Mouse (Mus musculus) liver, embryonic 14.5 days (tissue): ENCODE results near the gene Runx3. TPM values are rescaled to one million over a fixed set of nuclear protein-coding genes. Genes with fewer than 3 reads are reported as not detected.
A peak's percentile ranks its signal among the peaks of the same experiment; 100 is the strongest.

Experiments used
- ATAC-seq: fragments of 200-750 bp; cut with Nextera tagmentation; 2 replicates; pipeline ENCODE4 v1.8.0; 2017; ENCODE audit warnings: moderate number of reproducible peaks, mild to moderate bottlenecking, moderate library complexity; ENCODE audit not compliant: insufficient read depth
- DNase-seq, 3 experiments: peaks; one replicate each; pipeline ENCODE4 v3.0.0-alpha.2; 2012 to 2013; ENCODE audit warnings: low read depth in 3 of 3, low spot score in 3 of 3
- H3K27ac ChIP-seq: fragments of 300-500 bp; sonication (generic); 2 replicates; pipeline ENCODE4 v1.5.1; 2014; ENCODE audit warnings: moderate library complexity, mild to moderate bottlenecking, control low read depth, inconsistent platforms
- H3K27me3 ChIP-seq: fragments of 300-500 bp; sonication (generic); 2 replicates; pipeline ENCODE4 v1.6.1; 2014; ENCODE audit warnings: mild to moderate bottlenecking, low read length, moderate library complexity; ENCODE audit not compliant: control insufficient read depth, insufficient read depth
- H3K36me3 ChIP-seq: fragments of 300-500 bp; sonication (generic); replicated peaks from 2 replicates; pipeline ENCODE4 v1.6.1; 2014; ENCODE audit warnings: low read depth; ENCODE audit not compliant: control insufficient read depth, insufficient read depth
- H3K4me1 ChIP-seq, 2 experiments: fragments of 200-500 bp in 1 of 2; fragments of 300-500 bp in 1 of 2; sonication (generic) in 1 of 2; replicated peaks; 2 replicates each; pipeline ENCODE4 v1.6.1; 2012 to 2014; ENCODE audit warnings: antibody characterized with exemption in 1 of 2, inconsistent platforms in 1 of 2, low read length in 1 of 2; ENCODE audit not compliant: control insufficient read depth in 2 of 2, insufficient read depth in 2 of 2
- H3K4me2 ChIP-seq: fragments of 300-500 bp; sonication (generic); 2 replicates; pipeline ENCODE4 v1.6.1; 2014; ENCODE audit warnings: low read depth, mild to moderate bottlenecking, control low read depth, moderate library complexity
- H3K4me3 ChIP-seq, 2 experiments: fragments of 200-500 bp in 1 of 2; fragments of 300-500 bp in 1 of 2; sonication (generic) in 1 of 2; 2 replicates each; pipeline ENCODE4 v1.5.1; 2012 to 2014; ENCODE audit warnings: low read depth in 2 of 2, low read length in 2 of 2, mild to moderate bottlenecking in 2 of 2, control low read depth in 1 of 2, inconsistent platforms in 1 of 2, moderate library complexity in 1 of 2; ENCODE audit not compliant: insufficient read depth in 1 of 2
- H3K9ac ChIP-seq: fragments of 300-500 bp; sonication (generic); replicated peaks from 2 replicates; pipeline ENCODE4 v1.6.1; 2014; ENCODE audit warnings: mild to moderate bottlenecking, control low read depth, moderate library complexity
- H3K9me3 ChIP-seq: fragments of 300-500 bp; sonication (generic); 2 replicates; pipeline ENCODE4 v1.6.1; 2016; ENCODE audit warnings: low read length, mixed read lengths; ENCODE audit not compliant: control insufficient read depth
- CTCF ChIP-seq: IDR thresholded peaks from 2 replicates; pipeline ENCODE4 v1.5.1; 2016; ENCODE audit warnings: antibody characterized with exemption, low read depth, control low read depth
- EP300 ChIP-seq: IDR thresholded peaks from 2 replicates; pipeline ENCODE4 v1.6.1; 2016; ENCODE audit warnings: antibody characterized with exemption, low read depth
- WGBS: fragments of 180-500 bp; shearing (Covaris S2); extraction: QIAGEN DNeasy Blood & Tissue Kit; methylation state at CpG from one replicate; pipeline ENCODE4 v1.1.7; 2014; ENCODE audit not compliant: insufficient replicate concordance; 5-methylcytosine and 5-hydroxymethylcytosine counted together
- polyA plus RNA-seq, 2 experiments: library from polyadenylated mRNA; depleted of rRNA in 1 of 2; stranded (reverse) in 1 of 2; unstranded in 1 of 2; fragments of >200 nt; fragmentation: Nextera tagmentation in 1 of 2; extraction: Ambion mirVana in 1 of 2; gene quantifications; 2 replicates each; pipeline versions ENCODE4 v1.2.1 to v1.2.3; 2012 to 2014

The Runx3 gene
- polyA plus RNA-seq, 2 experiments, result 0.99 to 1.2 TPM

DNA sequence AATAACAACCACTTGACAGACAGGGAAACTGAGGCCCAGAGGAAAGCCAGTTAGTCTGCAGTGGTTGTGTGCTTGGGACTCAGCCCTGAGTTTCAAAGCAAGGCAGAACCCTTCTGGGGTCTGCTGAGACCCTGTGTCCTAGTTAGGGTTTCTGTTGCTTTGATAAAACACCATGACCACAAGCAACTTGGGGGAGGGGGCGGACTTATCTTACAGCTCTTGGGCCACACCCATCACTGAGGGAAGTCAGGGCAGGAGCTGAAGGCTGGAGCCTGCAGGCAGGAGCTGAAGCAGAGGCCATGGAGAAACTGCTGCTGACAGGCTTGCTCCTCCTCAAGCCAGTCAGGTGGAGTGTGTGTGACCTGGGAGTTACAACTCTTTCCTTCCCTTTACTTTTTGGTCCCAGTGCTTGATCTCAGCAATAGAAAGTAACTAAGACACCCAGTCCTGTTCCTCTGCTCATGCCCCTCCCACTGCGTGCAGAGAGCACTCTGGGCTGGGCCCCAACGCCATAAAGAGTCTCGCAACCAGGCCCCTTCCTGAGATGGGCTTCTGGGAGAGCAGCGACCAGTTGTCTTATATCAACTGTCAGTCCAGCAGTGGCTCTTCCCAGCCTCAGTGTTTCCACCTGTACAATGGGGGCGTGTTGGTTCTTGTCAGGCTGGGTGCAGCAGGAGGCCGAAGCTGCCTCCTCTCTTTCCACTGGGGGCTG, 47.5 kb downstream of the Runx3 start:
- no peaks in the 10 kb centered on the region for H3K9me3 ChIP-seq
- peak in 2 of 3 experiments; percentile 23 to 29 for DNase-seq
- 22% methylated on average over 7 of the region's 7 CpGs for WGBS
- H3K4me3 ChIP-seq, result no peak overlapping the region
- no peak overlapping the region for H3K27ac ChIP-seq
- H3K4me2 ChIP-seq, result peak overlapping the region; percentile 28; the same call in 1 of the 2 replicates
- no peaks in the 10 kb centered on the region for H3K36me3 ChIP-seq
- H3K4me1 ChIP-seq, result peaks cover 7 to 26% of the 10 kb centered on the region in 2 experiments
- no peaks in the 10 kb centered on the region; the same call in none of the 2 replicates for H3K27me3 ChIP-seq
- TF ChIP-seq EP300 (no peak), CTCF (no peak)
- peak; percentile 61 for ATAC-seq
- no peak overlapping the region for H3K9ac ChIP-seq

GRCm38 (mm10) chr4:135169096-135169495, 48.6 kb downstream of the Runx3 start:
- Histone ChIP-seq H3K27ac (no peak overlapping the region), H3K9ac (no peak overlapping the region), H3K9me3 (no peaks in the 10 kb centered on the region), H3K4me2 (no peak overlapping the region), H3K36me3 (no peaks in the 10 kb centered on the region), H3K4me1 (peaks cover 7 to 26% of the 10 kb centered on the region in 2 experiments), H3K4me3 (no peak overlapping the region), H3K27me3 (no peaks in the 10 kb centered on the region; the same call in none of the 2 replicates)
- no peak for TF ChIP-seq CTCF
- TF ChIP-seq EP300, result no peak
- DNase-seq (no peak), ATAC-seq (no peak)
- WGBS, result 72% methylated on average over 10 of the region's 10 CpGs

DNA sequence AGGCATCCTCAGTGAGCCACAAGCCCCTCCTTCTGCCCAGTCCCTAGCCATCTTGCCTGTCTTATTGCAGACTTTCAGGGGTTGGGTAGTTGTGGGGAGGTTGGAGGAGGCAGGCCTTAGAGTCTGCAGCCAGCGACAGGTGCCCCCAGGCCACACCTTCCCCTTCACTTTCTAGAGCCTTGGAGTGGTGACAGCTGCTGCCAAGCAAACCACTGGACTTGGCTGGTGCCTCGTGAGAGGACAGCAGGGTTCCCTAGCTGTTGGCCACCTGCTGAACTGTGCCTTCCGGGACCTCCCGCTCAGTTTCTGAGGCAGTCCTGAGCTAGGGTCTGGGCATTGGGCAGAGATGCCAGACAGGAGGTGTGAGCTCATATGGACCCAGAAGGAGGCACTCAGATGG, 49.0 kb downstream of the Runx3 start:
- Histone ChIP-seq H3K27ac (no peak overlapping the region), H3K27me3 (no peaks in the 10 kb centered on the region; the same call in none of the 2 replicates), H3K9me3 (no peaks in the 10 kb centered on the region), H3K36me3 (no peaks in the 10 kb centered on the region), H3K4me2 (no peak overlapping the region), H3K4me3 (no peak overlapping the region), H3K4me1 (peaks cover 7 to 26% of the 10 kb centered on the region in 2 experiments), H3K9ac (no peak overlapping the region)
- no peak for TF ChIP-seq CTCF
- no peak for TF ChIP-seq EP300
- DNase-seq (no peak), ATAC-seq (no peak)
- WGBS, result 60% methylated on average over 4 of the region's 4 CpGs

- Histone ChIP-seq H3K9ac (no peak overlapping the region), H3K4me2 (no peak overlapping the region), H3K9me3 (no peaks in the 10 kb centered on the region), H3K27ac (no peak overlapping the region), H3K27me3 (no peaks in the 10 kb centered on the region; the same call in 1 of the 2 replicates), H3K4me3 (no peak overlapping the region), H3K36me3 (no peaks in the 10 kb centered on the region), H3K4me1 (peaks cover 7 to 26% of the 10 kb centered on the region in 2 experiments)
- ATAC-seq (peak; percentile 74), DNase-seq (peak in 2 of 3 experiments; percentile 17 to 26)
- WGBS, result 52% methylated on average over 12 of the region's 12 CpGs
- TF ChIP-seq CTCF (no peak), EP300 (0 out of 2 replicates have a peak, but pooled peaks have one; percentile 37)
These were observed 50.9 kb downstream of the Runx3 start for GRCm38 (mm10) chr4:135171304-135171875.

DNA sequence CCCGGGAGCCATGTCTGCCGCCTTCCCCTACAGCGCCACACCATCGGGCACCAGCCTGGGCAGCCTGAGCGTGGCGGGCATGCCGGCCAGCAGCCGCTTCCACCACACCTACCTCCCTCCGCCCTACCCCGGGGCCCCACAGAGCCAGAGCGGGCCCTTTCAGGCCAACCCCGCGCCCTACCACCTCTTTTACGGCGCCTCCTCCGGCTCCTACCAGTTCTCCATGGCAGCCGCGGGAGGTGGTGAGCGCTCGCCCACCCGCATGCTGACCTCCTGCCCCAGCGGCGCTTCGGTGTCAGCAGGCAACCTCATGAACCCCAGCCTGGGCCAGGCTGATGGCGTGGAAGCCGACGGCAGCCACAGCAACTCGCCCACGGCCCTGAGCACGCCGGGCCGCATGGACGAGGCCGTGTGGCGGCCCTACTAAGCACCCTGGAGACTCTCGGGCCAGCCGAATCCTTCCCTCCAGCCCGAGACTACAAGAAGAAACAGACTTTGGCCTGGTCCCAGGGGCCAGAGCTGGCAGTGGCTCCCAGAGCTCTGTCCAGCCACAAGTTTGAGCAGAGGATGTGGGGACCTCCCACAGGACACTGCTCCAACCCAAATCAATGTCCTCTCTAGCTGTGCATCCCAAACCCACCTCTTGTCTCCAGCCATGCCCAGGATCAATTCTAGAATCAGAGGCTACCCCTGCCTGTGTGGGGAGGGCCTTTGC, 55.1 kb downstream of the Runx3 start:
- DNase-seq (no peak), ATAC-seq (no peak)
- Histone ChIP-seq H3K4me1 (peaks cover 0 to 9% of the 10 kb centered on the region in 2 experiments; a peak in 3 of 4 replicates), H3K36me3 (no peaks in the 10 kb centered on the region), H3K4me3 (no peak overlapping the region), H3K27ac (no peak overlapping the region), H3K4me2 (no peak overlapping the region), H3K27me3 (no peaks in the 10 kb centered on the region), H3K9ac (no peak overlapping the region), H3K9me3 (no peaks in the 10 kb centered on the region)
- WGBS, result 55% methylated on average over 38 of the region's 38 CpGs
- TF ChIP-seq EP300 (no peak), CTCF (no peak)
